In genomic region chr17:31492416-31492815, GRCm38 (mm10) we compare ENCODE assay signal across 8 mouse cellular contexts. TPM values are rescaled to one million over a fixed set of nuclear protein-coding genes. Genes with fewer than 3 reads are reported as not detected.
DNase-seq lines count a peak whose midpoint lies in the region; ATAC-seq and TF ChIP-seq lines count a peak whose summit lies in the region.

No protein-coding gene starts in this region.

- H3K9me3 ChIP-seq in ES-Bruce4 (replicated peaks; ENCODE audit: control insufficient read depth, insufficient read depth, low read length, poor library complexity, severe bottlenecking), result no peaks in the 10 kb centered on the region
- H3K9me3 ChIP-seq in forebrain, embryonic 10.5 days, result no peaks in the 10 kb centered on the region
- no peaks in the 10 kb centered on the region for H3K9me3 ChIP-seq in lung, embryonic 16.5 days (ENCODE audit: control insufficient read depth, low read length)

- H3K9ac ChIP-seq in ES-Bruce4 (ENCODE audit: low read depth, poor library complexity, severe bottlenecking), result no peak overlapping the region
- H3K9ac ChIP-seq in lung, embryonic 16.5 days (ENCODE audit: low read length), result no peak overlapping the region

- WGBS in forebrain, embryonic 10.5 days, result 0% methylated on average over 2 of the region's 2 CpGs
- WGBS in lung, embryonic 16.5 days, result 2% methylated on average over 2 of the region's 2 CpGs

- H3K27ac ChIP-seq in ES-Bruce4 (ENCODE audit: insufficient read depth, low read length), result no peak overlapping the region
- no peak overlapping the region for H3K27ac ChIP-seq in forebrain, embryonic 10.5 days
- no peak overlapping the region for H3K27ac ChIP-seq in lung, embryonic 16.5 days (ENCODE audit: low read length)

- TF ChIP-seq CTCF in ES-Bruce4 (IDR thresholded peaks at IDR 0.05; ENCODE audit: low read depth, low read length), result peak; percentile 96

- peak; percentile 40 for DNase-seq in c-Kit-negative CD71-positive TER-119-positive erythroid progenitor cells, embryonic 14.5 days (ENCODE audit: low read depth, low spot score)
- DNase-seq in forebrain, embryonic 10.5 days (ENCODE audit: extremely low spot score, low spot score), result peak; percentile 81
- peak; percentile 72 to 86 for DNase-seq in heart, postnatal 14 days
- DNase-seq in layer of hippocampus, adult 11-12 months (ENCODE audit: low spot score), result peak; percentile 85
- peak; percentile 45 for DNase-seq in ovary, postnatal 10 days (ENCODE audit: low spot score)
- peak; percentile 84 for DNase-seq in thymus, postnatal 0 days (ENCODE audit: low spot score)

- TF ChIP-seq POLR2A in ES-Bruce4 (IDR thresholded peaks at IDR 0.05; ENCODE audit: insufficient read depth, low read length), result no peak

- H3K36me3 ChIP-seq in ES-Bruce4 (ENCODE audit: control insufficient read depth, insufficient read depth, low read length, poor library complexity, severe bottlenecking), result 0 out of 2 replicates have a peak, but pooled peaks cover 10% of the 10 kb centered on the region
- H3K36me3 ChIP-seq in forebrain, embryonic 10.5 days (replicated peaks), result peaks cover 27% of the 10 kb centered on the region
- H3K36me3 ChIP-seq in lung, embryonic 16.5 days (ENCODE audit: control insufficient read depth, insufficient read depth, low read length), result peaks cover 12% of the 10 kb centered on the region

- peak; percentile 69 for ATAC-seq in lung, embryonic 16.5 days (ENCODE audit: low read depth)

- 0 out of 2 replicates have a peak, but pooled peaks have one; percentile 45 for TF ChIP-seq EP300 in ES-Bruce4 (IDR thresholded peaks at IDR 0.05; ENCODE audit: insufficient read depth, low read depth, low read length)

- no peak overlapping the region for H3K4me2 ChIP-seq in lung, embryonic 16.5 days (ENCODE audit: low read depth, low read length)

- intact Hi-C loops in heart, postnatal 14 days (cut with DNase I), result loop anchor here (1.0 to 10.0 kb wide), 4 partner anchors 114 to 358 kb away; no protein-coding TSS in a partner anchor

- H3K4me3 ChIP-seq in ES-Bruce4 (ENCODE audit: low read depth, low read length), result no peak overlapping the region
- no peak overlapping the region for H3K4me3 ChIP-seq in forebrain, embryonic 10.5 days
- no peak overlapping the region for H3K4me3 ChIP-seq in lung, embryonic 16.5 days (ENCODE audit: low read length)

- peaks cover 5% of the 10 kb centered on the region for H3K4me1 ChIP-seq in ES-Bruce4 (ENCODE audit: control insufficient read depth, insufficient read depth, low read length)
- H3K4me1 ChIP-seq in forebrain, embryonic 10.5 days, result peaks cover 8% of the 10 kb centered on the region
- H3K4me1 ChIP-seq in lung, embryonic 16.5 days (replicated peaks; ENCODE audit: control insufficient read depth, insufficient read depth, low read length), result no peaks in the 10 kb centered on the region

- no peaks in the 10 kb centered on the region for H3K27me3 ChIP-seq in ES-Bruce4 (ENCODE audit: control insufficient read depth, insufficient read depth, low read length, poor library complexity, severe bottlenecking)
- H3K27me3 ChIP-seq in forebrain, embryonic 10.5 days (ENCODE audit: poor library complexity, severe bottlenecking), result no peaks in the 10 kb centered on the region
- no peaks in the 10 kb centered on the region for H3K27me3 ChIP-seq in lung, embryonic 16.5 days (ENCODE audit: control insufficient read depth, insufficient read depth, low read depth, low read length)

RNA-seq across cellular contexts. Expression of gene Wdr4, which starts 27.4 kb away (rescaled TPM):
- 24.0 and 25.0 TPM in 2 replicates for polyA plus RNA-seq in ES-Bruce4 (2011; ENCODE audit: insufficient read depth, insufficient read length, low read depth, missing spikeins)
- polyA plus RNA-seq in forebrain, embryonic 10.5 days (2016; fragmentation: Nextera tagmentation; extraction: Ambion mirVana), result 78.5 and 81.3 TPM in 2 replicates
- total RNA-seq in heart, postnatal 14 days (2021), result 1 to 10 TPM; 5.6 to 9.2 TPM
- polyA plus RNA-seq in lung, embryonic 16.5 days (2015; fragmentation: Nextera tagmentation; extraction: Ambion mirVana), result 28.6 and 33.7 TPM in 2 replicates
- 23.9 and 24.7 TPM in 2 replicates for polyA plus RNA-seq in thymus, postnatal 0 days (2015; fragmentation: Nextera tagmentation; extraction: Ambion mirVana)

RNA-seq across cellular contexts. Expression of gene Ndufv3, which starts 27.5 kb away (rescaled TPM):
- polyA plus RNA-seq in ES-Bruce4 (2011; ENCODE audit: insufficient read depth, insufficient read length, low read depth, missing spikeins), result 116 and 122 TPM in 2 replicates
- polyA plus RNA-seq in forebrain, embryonic 10.5 days (2016; fragmentation: Nextera tagmentation; extraction: Ambion mirVana), result 214 and 224 TPM in 2 replicates
- total RNA-seq in heart, postnatal 14 days (2021), result 1,000 to 10,000 TPM; 1,261 to 1,328 TPM
- polyA plus RNA-seq in lung, embryonic 16.5 days (2015; fragmentation: Nextera tagmentation; extraction: Ambion mirVana), result 253 and 258 TPM in 2 replicates
- 425 and 444 TPM in 2 replicates for polyA plus RNA-seq in thymus, postnatal 0 days (2015; fragmentation: Nextera tagmentation; extraction: Ambion mirVana)
